Mouse (Mus musculus) hindbrain, postnatal 0 days (tissue): ENCODE data around the gene Pfkl. TPM values are rescaled to one million over a fixed set of nuclear protein-coding genes. Genes with fewer than 3 reads are reported as not detected.
A peak's percentile ranks its signal among the peaks of the same experiment; 100 is the strongest.

Experiments
- ATAC-seq: fragments of 200-750 bp; cut with Nextera tagmentation; 2 replicates; pipeline ENCODE4 v1.8.0; 2017; ENCODE audit warnings: mild to moderate bottlenecking, moderate TSS enrichment, moderate library complexity
- DNase-seq: peaks from one replicate; pipeline ENCODE4 v3.0.0-alpha.2; 2015; ENCODE audit warnings: low spot score
- H3K27ac ChIP-seq: fragments of 300-500 bp; sonication (generic); 2 replicates; pipeline ENCODE4 v1.5.1; 2014; ENCODE audit warnings: mild to moderate bottlenecking
- H3K27me3 ChIP-seq: fragments of 300-500 bp; sonication (generic); 2 replicates; pipeline ENCODE4 v1.6.1; 2014; ENCODE audit warnings: low read length, mixed read lengths; ENCODE audit not compliant: insufficient read depth
- H3K36me3 ChIP-seq: fragments of 300-500 bp; sonication (generic); 2 replicates; pipeline ENCODE4 v1.6.1; 2014; ENCODE audit warnings: low read length, mixed read lengths; ENCODE audit not compliant: insufficient read depth
- H3K4me1 ChIP-seq: fragments of 300-500 bp; sonication (generic); 2 replicates; pipeline ENCODE4 v1.6.1; 2014; ENCODE audit warnings: antibody characterized with exemption, low read length, mixed read lengths; ENCODE audit not compliant: insufficient read depth
- H3K4me2 ChIP-seq: fragments of 300-500 bp; sonication (generic); 2 replicates; pipeline ENCODE4 v1.6.1; 2014; ENCODE audit warnings: low read depth, mild to moderate bottlenecking, low read length, moderate library complexity, mixed read lengths
- H3K4me3 ChIP-seq: fragments of 300-500 bp; sonication (generic); 2 replicates; pipeline ENCODE4 v1.5.1; 2014; ENCODE audit warnings: low read length
- H3K9ac ChIP-seq: fragments of 300-500 bp; sonication (generic); replicated peaks from 2 replicates; pipeline ENCODE4 v1.6.1; 2014; ENCODE audit warnings: mild to moderate bottlenecking, low read length, moderate library complexity, mixed read lengths
- H3K9me3 ChIP-seq: fragments of 300-500 bp; sonication (generic); 2 replicates; pipeline ENCODE4 v1.6.1; 2016; ENCODE audit warnings: low read length, mixed read lengths
- CTCF ChIP-seq: IDR thresholded peaks from 2 replicates; pipeline ENCODE4 v1.5.1; 2016; ENCODE audit warnings: antibody characterized with exemption, control low read depth, low read depth
- WGBS: fragments of 180-500 bp; shearing (Covaris S2); extraction: QIAGEN DNeasy Blood & Tissue Kit; methylation state at CpG from one replicate; pipeline ENCODE4 v1.1.7; 2014; 5-methylcytosine and 5-hydroxymethylcytosine counted together
- polyA plus RNA-seq: library from polyadenylated mRNA; unstranded; fragments of >200 nt; fragmentation: Nextera tagmentation; extraction: Ambion mirVana; gene quantifications from 2 replicates; pipeline ENCODE4 v1.2.1, GENCODE M21; 2015
- total RNA-seq: library from RNA; depleted of rRNA; stranded (reverse); fragments of >200 nt; gene quantifications from 2 replicates; pipeline ENCODE4 v1.2.3, GENCODE M21; 2014; rRNA removed

The Pfkl gene
- 183 and 208 TPM in 2 replicates for total RNA-seq
- 96.5 and 101 TPM in 2 replicates for polyA plus RNA-seq

DNA sequence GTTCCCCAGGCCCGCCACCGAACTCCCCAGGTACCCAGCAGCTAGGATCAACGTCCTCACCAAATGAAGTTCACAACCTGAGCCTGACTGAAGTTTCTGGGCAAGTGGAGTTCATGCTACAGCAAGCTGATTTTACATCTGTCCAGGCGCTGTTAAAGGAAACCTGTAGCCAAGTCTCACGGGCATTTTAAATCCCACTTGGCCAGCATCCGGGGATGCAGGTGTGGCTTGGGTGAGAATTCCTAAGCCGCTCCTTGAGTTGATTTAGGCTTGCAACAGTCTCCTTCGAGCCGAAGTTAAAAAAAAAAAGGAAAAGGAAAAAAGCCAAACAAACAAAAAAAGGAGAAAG lies at the start of gene Pfkl:
TSS of gene Pfkl (minus strand) at position 139 of the 349 bp plus-strand sequence.
- WGBS = under 1% methylated on average over 9 of the region's 9 CpGs
- Histone ChIP-seq H3K4me2 (peak within 1 kb of the TSS; percentile 92), H3K9me3 (no peaks in the 10 kb centered on the region), H3K36me3 (no peaks in the 10 kb centered on the region), H3K4me1 (peaks cover 23% of the 10 kb centered on the region), H3K9ac (peak within 1 kb of the TSS; percentile 75), H3K4me3 (peak within 1 kb of the TSS; percentile 86), H3K27ac (peak within 1 kb of the TSS; percentile 87), H3K27me3 (no peaks in the 10 kb centered on the region)
- ATAC-seq (no peak), DNase-seq (no peak)
- no peak for TF ChIP-seq CTCF

DNA sequence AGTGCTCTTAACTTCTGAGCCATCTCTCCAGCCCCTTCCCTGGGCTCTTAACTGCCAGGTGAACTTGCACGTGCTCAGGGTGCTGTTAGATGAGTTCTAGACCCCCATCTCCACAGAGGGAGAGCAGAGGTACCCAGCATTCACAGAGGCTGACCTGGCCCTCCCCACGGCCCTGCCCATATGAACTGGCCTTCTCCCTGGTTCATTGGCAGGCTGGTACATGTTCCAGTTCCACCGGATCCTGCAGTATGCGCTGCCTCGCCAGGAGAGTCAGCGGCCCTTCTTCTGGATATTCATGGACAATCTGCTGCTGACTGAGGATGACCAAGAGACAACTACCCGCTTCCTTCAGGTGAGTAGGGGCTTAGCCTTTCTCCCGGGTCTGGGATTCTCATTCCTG lies 47.2 kb upstream of the Pfkl start:
- Histone ChIP-seq H3K9ac (no peak overlapping the region), H3K27me3 (no peaks in the 10 kb centered on the region), H3K4me2 (no peak overlapping the region), H3K4me3 (no peak overlapping the region), H3K4me1 (no peaks in the 10 kb centered on the region), H3K27ac (no peak overlapping the region), H3K36me3 (no peaks in the 10 kb centered on the region), H3K9me3 (no peaks in the 10 kb centered on the region)
- ATAC-seq = no peak
- 88% methylated on average over 8 of the region's 8 CpGs for WGBS
- TF ChIP-seq CTCF = no peak
- DNase-seq = no peak

DNA sequence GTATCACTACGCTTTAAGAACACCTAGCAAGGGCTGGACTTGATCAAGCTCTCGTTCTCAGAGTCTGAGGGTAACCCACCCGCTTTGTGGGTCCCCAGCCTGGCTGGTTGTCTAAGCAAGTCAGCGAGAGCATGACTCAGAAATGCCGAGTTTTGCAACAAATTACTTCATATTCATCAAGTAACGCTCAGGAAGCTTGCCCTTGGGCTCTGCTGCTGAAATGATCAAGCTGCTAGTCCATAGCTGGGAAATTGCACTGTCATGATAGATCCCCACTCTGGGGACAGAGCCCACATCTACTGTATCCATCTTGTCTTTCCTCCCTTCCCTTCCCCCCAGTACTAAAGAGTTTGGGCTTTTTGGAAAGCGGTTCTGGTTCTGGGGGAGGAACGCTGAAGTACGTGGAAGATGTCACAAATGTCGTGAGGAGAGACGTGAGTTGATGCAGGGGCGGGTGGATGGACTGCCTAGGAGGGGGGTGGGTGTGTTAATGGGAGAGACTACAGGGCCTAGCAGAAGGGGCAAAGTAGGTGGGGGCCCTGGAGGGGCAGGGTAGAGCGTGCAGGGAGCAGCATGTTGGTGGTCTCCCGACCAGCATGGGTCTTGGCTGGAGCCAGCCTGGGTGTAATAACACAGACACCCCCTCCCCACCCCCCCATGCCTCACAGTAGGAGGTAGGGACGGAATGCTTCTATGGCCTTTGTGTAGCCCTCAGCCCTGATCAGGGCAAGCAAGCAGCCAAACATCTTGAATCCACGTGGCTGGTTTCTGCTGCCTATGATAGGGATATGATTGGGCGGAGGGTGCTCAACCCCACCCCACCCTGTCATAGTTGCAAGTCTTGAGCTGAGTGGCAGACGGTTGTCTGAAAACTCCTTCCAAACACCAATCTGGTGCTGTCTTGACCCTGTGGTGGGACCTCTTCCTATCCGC lies 45.0 kb upstream of the Pfkl start:
- Histone ChIP-seq H3K27me3 (no peaks in the 10 kb centered on the region), H3K9me3 (no peaks in the 10 kb centered on the region), H3K4me1 (no peaks in the 10 kb centered on the region), H3K36me3 (no peaks in the 10 kb centered on the region), H3K4me3 (no peak overlapping the region), H3K9ac (no peak overlapping the region), H3K27ac (no peak overlapping the region), H3K4me2 (no peak overlapping the region)
- ATAC-seq = 0 out of 2 replicates have a peak, but pooled peaks have one; percentile 49
- WGBS = 71% methylated on average over 19 of the region's 19 CpGs
- TF ChIP-seq CTCF = no peak
- peak; percentile 17 for DNase-seq

DNA sequence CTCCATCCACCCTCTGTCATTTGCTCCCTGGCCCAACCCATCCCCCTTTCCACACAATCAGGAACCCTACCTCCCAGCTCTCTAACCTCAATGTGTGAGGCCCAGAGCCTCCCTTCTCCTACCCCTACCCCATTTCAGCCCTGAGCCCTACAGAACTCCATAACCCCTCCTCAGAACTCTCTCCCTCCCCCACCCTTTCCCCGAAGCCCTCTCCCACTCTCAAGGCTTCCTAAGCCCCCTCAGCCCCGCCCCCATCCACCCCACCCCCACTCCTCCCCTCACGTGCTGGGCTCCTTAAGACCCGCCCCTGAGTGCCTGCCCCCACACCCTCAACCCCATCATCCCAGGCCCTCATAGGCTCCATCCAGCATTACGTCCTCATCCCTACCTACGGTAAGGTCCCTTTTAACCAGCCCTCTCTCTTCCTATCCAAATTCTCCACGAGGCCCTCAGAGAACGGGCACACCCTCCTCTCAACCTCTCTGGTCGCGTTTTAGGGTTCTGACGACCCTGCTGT lies 39.7 kb upstream of the Pfkl start:
- no peaks in the 10 kb centered on the region for H3K27me3 ChIP-seq
- H3K4me3 ChIP-seq = no peak overlapping the region
- DNase-seq (no peak), ATAC-seq (no peak)
- H3K9ac ChIP-seq = no peak overlapping the region
- H3K27ac ChIP-seq = no peak overlapping the region
- H3K9me3 ChIP-seq = no peaks in the 10 kb centered on the region
- H3K4me2 ChIP-seq = no peak overlapping the region
- H3K36me3 ChIP-seq = no peaks in the 10 kb centered on the region
- WGBS = 59% methylated on average over 11 of the region's 11 CpGs
- H3K4me1 ChIP-seq = no peaks in the 10 kb centered on the region
- TF ChIP-seq CTCF = no peak

DNA sequence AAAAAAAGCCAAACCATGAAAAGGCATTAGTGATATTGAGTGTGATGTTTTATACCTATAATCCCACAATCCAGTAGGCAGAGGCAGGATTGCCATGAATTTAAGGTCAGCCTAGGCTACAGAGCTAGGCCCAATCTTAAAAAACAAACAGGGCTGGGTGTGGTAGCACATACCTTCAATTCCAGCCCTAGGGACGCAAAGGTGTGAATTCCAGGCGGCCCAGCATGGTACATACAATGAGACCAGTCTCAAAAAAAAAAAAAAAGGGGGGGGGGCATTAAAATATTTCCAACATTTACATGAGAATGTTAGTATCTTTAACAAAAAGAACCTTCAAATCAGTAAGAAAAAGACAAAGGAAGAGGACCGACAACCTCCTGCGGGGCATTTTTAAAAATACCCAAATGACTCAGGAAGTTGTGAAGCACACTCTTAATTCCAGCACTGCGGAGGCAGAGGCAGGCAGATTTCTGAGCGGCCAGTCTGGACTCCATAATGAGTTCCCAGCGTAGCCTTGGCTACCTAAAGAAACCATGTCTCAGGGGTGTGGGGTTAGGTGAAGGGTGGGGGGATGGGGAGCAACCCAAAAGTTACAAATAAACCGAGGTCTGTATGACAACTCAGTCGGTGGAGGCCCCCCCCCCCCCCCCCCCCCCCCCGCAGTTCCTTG lies 38.3 kb upstream of the Pfkl start:
- no peak overlapping the region for H3K4me2 ChIP-seq
- no peaks in the 10 kb centered on the region for H3K9me3 ChIP-seq
- no peak for TF ChIP-seq CTCF
- WGBS = 90% methylated on average over 9 of the region's 10 CpGs
- H3K27ac ChIP-seq = no peak overlapping the region
- ATAC-seq (no peak), DNase-seq (no peak)
- 0 out of 2 replicates have a peak, but pooled peaks cover 5% of the 10 kb centered on the region for H3K4me1 ChIP-seq
- H3K4me3 ChIP-seq = no peak overlapping the region
- no peaks in the 10 kb centered on the region for H3K27me3 ChIP-seq
- H3K9ac ChIP-seq = no peak overlapping the region
- H3K36me3 ChIP-seq = no peaks in the 10 kb centered on the region

DNA sequence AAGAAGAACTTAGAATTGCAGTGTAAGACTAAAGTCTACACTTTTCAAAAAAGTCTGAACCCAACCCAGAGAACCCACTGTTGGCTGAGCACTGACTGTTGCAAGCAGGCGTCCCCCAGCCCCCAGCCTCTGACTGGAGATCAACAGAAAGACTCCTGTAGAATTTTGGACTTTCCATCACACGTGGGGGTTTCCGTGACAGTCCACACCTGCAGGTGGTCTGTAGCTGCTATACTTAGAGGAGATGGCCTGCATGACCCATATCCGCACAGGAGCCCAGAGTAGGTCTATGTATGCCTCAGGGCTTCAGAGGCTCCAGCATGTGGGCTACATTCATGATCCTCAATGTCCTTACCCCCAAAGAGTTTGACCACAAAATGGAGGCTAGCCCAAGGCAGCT lies 36.5 kb upstream of the Pfkl start:
- TF ChIP-seq CTCF = no peak
- Histone ChIP-seq H3K9me3 (no peaks in the 10 kb centered on the region), H3K36me3 (no peaks in the 10 kb centered on the region), H3K4me3 (no peak overlapping the region), H3K9ac (no peak overlapping the region), H3K27ac (no peak overlapping the region), H3K27me3 (no peaks in the 10 kb centered on the region), H3K4me2 (no peak overlapping the region), H3K4me1 (0 out of 2 replicates have a peak, but pooled peaks cover 6% of the 10 kb centered on the region)
- 89% methylated on average over 4 of the region's 4 CpGs for WGBS
- ATAC-seq = no peak
- DNase-seq = no peak
